Mouse (Mus musculus): ENCODE data around the gene Smndc1.
A peak's percentile ranks its signal among the peaks of the same experiment; 100 is the strongest.

Smndc1 gene

GRCm38 (mm10) chr19:53389851-53390431 is 437 bp downstream of the Smndc1 start:
- DNase-seq (ENCODE audit: low read depth, low spot score) = no peak

- DNase-seq (ENCODE audit: low read depth, low spot score) = no peak
Measured at GRCm38 (mm10) chr19:53389417-53389816, 961 bp downstream of the Smndc1 start.

GRCm38 (mm10) chr19:53383336-53383735 is 7.0 kb downstream of the Smndc1 start:
- DNase-seq (ENCODE audit: low read depth, low spot score) = no peak

GRCm38 (mm10) chr19:53378421-53378820 is 12.0 kb downstream of the Smndc1 start:
- no peak for DNase-seq (ENCODE audit: low read depth, low spot score)

GRCm38 (mm10) chr19:53377652-53378051 is 12.7 kb downstream of the Smndc1 start:
- no peak for DNase-seq (ENCODE audit: low read depth, low spot score)

DNA sequence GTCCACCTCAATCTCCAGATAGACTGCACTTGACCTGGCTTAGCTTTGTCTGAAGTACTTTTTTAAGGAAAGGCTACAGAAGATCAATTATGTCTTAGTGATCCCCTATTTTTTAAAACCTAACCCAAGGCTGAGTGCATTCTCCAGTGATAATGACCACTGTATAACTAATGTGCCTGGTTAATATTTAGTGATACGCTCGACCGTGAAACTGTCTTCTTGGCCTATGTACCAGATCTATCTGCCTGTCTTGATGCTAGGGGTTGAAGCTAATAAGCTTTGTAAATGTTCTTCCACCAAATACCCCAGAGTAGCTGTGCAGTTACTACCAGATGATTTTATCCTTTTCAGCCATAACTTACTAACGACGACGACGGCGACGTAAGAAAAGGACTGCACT is 14.6 kb downstream of the Smndc1 start:
- DNase-seq (ENCODE audit: low read depth, low spot score) = no peak

GRCm38 (mm10) chr19:53375299-53375698 is 15.1 kb downstream of the Smndc1 start:
- DNase-seq (ENCODE audit: low read depth, low spot score) = no peak

- no peak for DNase-seq (ENCODE audit: low read depth, low spot score)
Measured at GRCm38 (mm10) chr19:53373570-53373969, 16.8 kb downstream of the Smndc1 start.

- DNase-seq (ENCODE audit: low read depth, low spot score) = no peak
Measured at GRCm38 (mm10) chr19:53371666-53372065, 18.7 kb downstream of the Smndc1 start, which contains the start of gene Gm10197. Gm10197 (minus strand) TSS chr19:53371766.

- DNase-seq (ENCODE audit: low read depth, low spot score) = peak; percentile 71
Measured at GRCm38 (mm10) chr19:53370233-53370632, 20.1 kb downstream of the Smndc1 start.

GRCm38 (mm10) chr19:53369469-53370043 is 20.8 kb downstream of the Smndc1 start:
- DNase-seq (ENCODE audit: low read depth, low spot score) = peak; percentile 90

DNA sequence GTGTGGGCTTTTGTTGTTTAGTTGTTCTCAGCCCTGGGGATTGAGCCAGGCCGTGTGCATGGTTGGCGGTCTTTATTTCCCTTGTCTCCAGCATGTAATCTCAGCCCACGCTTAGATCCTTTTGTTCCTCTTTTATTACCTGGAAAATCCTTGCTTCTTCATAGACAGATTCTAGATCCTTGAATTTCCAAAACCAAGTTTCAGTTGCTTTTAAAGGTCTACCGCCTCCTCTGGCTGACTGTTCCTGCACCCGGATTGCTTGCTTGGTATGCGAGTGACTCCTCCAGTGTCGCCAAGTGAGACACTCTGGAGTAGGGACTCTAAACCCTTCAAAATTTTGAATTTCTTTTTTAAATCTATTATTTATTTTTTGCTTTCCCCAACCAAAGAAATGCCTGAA is 23.5 kb downstream of the Smndc1 start:
- DNase-seq (ENCODE audit: low read depth, low spot score) = no peak

DNA sequence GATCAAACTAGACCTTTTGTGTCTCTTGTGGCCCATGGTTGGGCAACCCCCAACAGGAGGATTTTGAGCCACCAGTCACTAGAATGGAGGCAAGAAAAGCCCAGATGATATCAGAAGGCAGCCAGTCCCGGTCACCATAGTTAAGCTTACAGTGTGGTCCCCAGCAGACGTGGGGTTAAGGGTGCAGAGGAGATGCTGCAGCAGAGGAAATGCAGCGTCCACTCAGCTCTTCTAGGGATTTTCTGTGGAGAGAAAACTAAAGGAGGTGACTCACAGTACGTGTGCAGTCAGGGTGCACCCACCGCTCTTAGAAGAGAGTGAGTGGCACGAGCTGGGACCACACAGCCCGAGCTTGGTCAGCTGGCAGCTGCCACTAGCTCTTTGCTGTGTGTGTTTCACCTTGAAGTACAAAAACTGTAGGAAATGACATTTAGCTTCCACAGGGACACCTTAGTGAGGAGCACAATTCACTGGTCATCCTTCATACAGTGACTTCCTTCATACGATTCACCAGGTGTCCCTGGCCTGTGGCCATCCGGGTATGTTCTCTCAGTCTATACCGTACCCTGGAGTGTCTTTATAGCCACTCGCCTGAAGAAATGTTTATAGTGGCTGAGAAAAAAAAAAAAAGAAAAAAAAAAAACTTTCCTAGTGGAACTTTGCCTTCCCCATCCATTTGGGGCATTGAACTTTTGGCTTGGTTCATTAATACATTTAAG is 24.2 kb downstream of the Smndc1 start:
- DNase-seq (ENCODE audit: low read depth, low spot score) = no peak

GRCm38 (mm10) chr19:53364963-53365362 is 25.4 kb downstream of the Smndc1 start:
- no peak for DNase-seq (ENCODE audit: low read depth, low spot score)

GRCm38 (mm10) chr19:53364551-53364950 is 25.8 kb downstream of the Smndc1 start:
- no peak for DNase-seq (ENCODE audit: low read depth, low spot score)

GRCm38 (mm10) chr19:53362967-53363366 is 27.4 kb downstream of the Smndc1 start:
- peak; percentile 85 for DNase-seq (ENCODE audit: low read depth, low spot score)

DNA sequence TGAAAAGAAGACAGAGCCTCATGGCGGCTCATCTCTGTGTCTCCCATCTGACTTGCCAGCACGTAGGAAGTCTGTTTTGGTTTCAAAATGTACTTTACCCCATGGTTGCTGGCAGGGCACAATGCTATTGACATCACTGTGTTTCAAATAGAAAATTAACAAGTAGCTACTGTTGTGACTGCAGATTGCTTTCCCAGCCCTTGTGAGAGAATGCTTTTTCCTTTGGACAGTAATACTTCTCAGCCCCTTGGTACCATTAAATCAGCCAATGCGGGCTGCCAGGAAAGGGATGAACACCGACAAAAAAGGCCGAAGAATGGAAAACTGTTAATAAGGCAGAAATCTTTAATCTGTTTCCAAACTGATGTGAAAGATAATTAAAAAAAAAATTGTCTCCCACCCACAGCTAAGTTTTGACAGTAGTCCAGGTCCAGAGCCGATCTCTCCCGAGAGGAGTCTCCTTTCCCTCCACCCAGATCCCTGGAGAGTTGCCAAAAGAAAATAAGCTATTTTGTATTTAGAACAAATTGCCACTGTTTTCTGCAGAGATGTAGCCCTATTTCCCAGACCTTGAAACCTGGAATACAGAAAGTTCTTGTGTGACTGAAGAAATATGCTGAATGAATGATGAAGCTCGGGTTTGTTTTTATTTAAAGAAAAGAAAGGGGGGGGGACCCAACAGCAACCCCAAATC is 30.0 kb downstream of the Smndc1 start:
- DNase-seq (ENCODE audit: low read depth, low spot score) = no peak

- DNase-seq (ENCODE audit: low read depth, low spot score) = no peak
Measured at GRCm38 (mm10) chr19:53359160-53360033, 31.0 kb downstream of the Smndc1 start.

- DNase-seq (ENCODE audit: low read depth, low spot score) = no peak
Measured at GRCm38 (mm10) chr19:53355065-53355464, 35.3 kb downstream of the Smndc1 start.

DNA sequence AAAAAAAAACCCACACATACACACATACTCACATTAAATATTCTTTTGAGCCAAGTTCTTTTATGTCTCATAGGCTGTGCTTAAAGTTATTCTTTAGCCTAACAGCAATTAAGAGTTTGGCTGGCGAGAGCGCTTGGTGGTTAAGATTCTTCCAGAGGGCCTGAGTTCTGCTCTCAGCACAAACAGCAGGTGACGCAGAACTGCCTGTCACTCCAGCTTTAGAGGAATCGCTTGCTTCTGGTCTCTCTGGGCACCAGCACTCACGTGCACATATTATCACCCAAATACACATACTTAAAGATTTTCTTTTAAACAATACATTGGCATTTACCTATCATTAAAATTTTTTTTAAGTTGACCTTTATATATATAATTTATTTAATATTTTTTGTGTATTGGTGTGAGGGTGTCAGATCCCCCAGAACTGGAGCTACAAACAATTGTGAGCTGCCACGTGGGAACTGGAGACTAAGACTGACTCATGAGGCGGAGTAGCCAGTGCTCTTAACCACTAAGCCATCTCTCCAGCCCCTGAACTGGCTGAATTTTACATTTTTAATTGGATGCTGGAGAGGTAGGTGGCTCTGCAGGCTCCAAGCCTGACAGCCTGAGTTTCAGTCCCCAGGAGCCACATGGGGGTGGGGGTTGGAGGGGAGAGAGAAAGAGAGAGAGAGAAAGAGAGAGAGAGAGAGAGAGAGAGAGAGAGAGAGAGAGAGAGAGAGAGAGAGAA is 35.9 kb downstream of the Smndc1 start:
- no peak for DNase-seq (ENCODE audit: low read depth, low spot score)

GRCm38 (mm10) chr19:53353864-53354263 is 36.5 kb downstream of the Smndc1 start:
- no peak for DNase-seq (ENCODE audit: low read depth, low spot score)

Data from ZHBTc4 (cell line).